Mouse (Mus musculus) kidney, postnatal 0 days (tissue): Measurements from ENCODE around the gene Prkce. TPM values are rescaled to one million over a fixed set of nuclear protein-coding genes. Genes with fewer than 3 reads are reported as not detected.

ENCODE experiments used
- ATAC-seq: fragments of 200-750 bp; cut with Nextera tagmentation; replicated peaks from 2 replicates; pipeline ENCODE4 v1.8.0; 2017; ENCODE audit warnings: low read depth, moderate number of reproducible peaks, moderate TSS enrichment, moderate library complexity; ENCODE audit not compliant: low FRiP score
- DNase-seq: peaks from one replicate; pipeline ENCODE4 v3.0.0-alpha.2; 2016; ENCODE audit warnings: low spot score
- H3K27ac ChIP-seq: fragments of 300-500 bp; sonication (generic); 2 replicates; pipeline ENCODE4 v1.5.1; 2014; ENCODE audit warnings: mild to moderate bottlenecking
- H3K27me3 ChIP-seq: fragments of 300-500 bp; sonication (generic); 2 replicates; pipeline ENCODE4 v1.6.1; 2014; ENCODE audit warnings: low read length, mixed read lengths; ENCODE audit not compliant: insufficient read depth
- H3K36me3 ChIP-seq: fragments of 300-500 bp; sonication (generic); 2 replicates; pipeline ENCODE4 v1.6.1; 2014; ENCODE audit warnings: low read length, mixed read lengths; ENCODE audit not compliant: insufficient read depth
- H3K4me1 ChIP-seq: fragments of 300-500 bp; sonication (generic); replicated peaks from 2 replicates; pipeline ENCODE4 v1.6.1; 2014; ENCODE audit warnings: antibody characterized with exemption, low read length, mixed read lengths; ENCODE audit not compliant: insufficient read depth
- H3K4me2 ChIP-seq: fragments of 300-500 bp; sonication (generic); 2 replicates; pipeline ENCODE4 v1.6.1; 2014; ENCODE audit warnings: mild to moderate bottlenecking, low read length, moderate library complexity, mixed read lengths
- H3K4me3 ChIP-seq: fragments of 300-500 bp; sonication (generic); replicated peaks from 2 replicates; pipeline ENCODE4 v1.5.1; 2014; ENCODE audit warnings: low read depth, low read length
- H3K9ac ChIP-seq: fragments of 300-500 bp; sonication (generic); 2 replicates; pipeline ENCODE4 v1.6.1; 2014; ENCODE audit warnings: low read depth, low read length
- H3K9me3 ChIP-seq: fragments of 300-500 bp; sonication (generic); replicated peaks from 2 replicates; pipeline ENCODE4 v1.6.1; 2016; ENCODE audit warnings: low read length, inconsistent platforms, mixed read lengths
- CTCF ChIP-seq: IDR thresholded peaks from 2 replicates; pipeline ENCODE4 v1.5.1; 2016; ENCODE audit warnings: antibody characterized with exemption, low read depth, mild to moderate bottlenecking, moderate library complexity
- WGBS: fragments of 180-500 bp; shearing (Covaris S2); extraction: QIAGEN DNeasy Blood & Tissue Kit; methylation state at CpG from one replicate; pipeline ENCODE4 v1.1.7; 2014; 5-methylcytosine and 5-hydroxymethylcytosine counted together
- polyA plus RNA-seq: library from polyadenylated mRNA; unstranded; fragments of >200 nt; fragmentation: Nextera tagmentation; extraction: Ambion mirVana; gene quantifications from 2 replicates; pipeline ENCODE4 v1.2.1, GENCODE M21; 2015

Prkce gene
- polyA plus RNA-seq, 1 experiment from 2014 or later: 6.0 TPM

- 56% methylated on average over 6 of the region's 6 CpGs for WGBS
- no peak for TF ChIP-seq CTCF
- H3K4me3 ChIP-seq: no peak overlapping the region
- no peak for ATAC-seq
- H3K4me1 ChIP-seq: no peaks in the 10 kb centered on the region; the same call in 1 of the 2 replicates
- H3K36me3 ChIP-seq: no peaks in the 10 kb centered on the region
- no peak for DNase-seq
- H3K4me2 ChIP-seq: no peak overlapping the region
- H3K9me3 ChIP-seq: no peaks in the 10 kb centered on the region
- no peaks in the 10 kb centered on the region for H3K27me3 ChIP-seq
- H3K27ac ChIP-seq: peak overlapping the region; percentile 13; the same call in 1 of the 2 replicates
- H3K9ac ChIP-seq: no peak overlapping the region
These were observed 404.6 kb downstream of the Prkce start for GRCm38 (mm10) chr17:86572136-86572535.

- WGBS: 34% methylated on average over 8 of the region's 8 CpGs
- H3K4me2 ChIP-seq: 0 out of 2 replicates have a peak overlapping the region, but pooled peaks have one; percentile 21
- ATAC-seq: no peak
These were observed 405.0 kb downstream of the Prkce start for GRCm38 (mm10) chr17:86572576-86572975.

GRCm38 (mm10) chr17:86573596-86574248 is 406.1 kb downstream of the Prkce start:
- ATAC-seq: no peak
- no peak overlapping the region for H3K4me2 ChIP-seq
- H3K27me3 ChIP-seq: no peaks in the 10 kb centered on the region
- H3K4me1 ChIP-seq: no peaks in the 10 kb centered on the region; the same call in 1 of the 2 replicates
- H3K9me3 ChIP-seq: no peaks in the 10 kb centered on the region
- no peak for TF ChIP-seq CTCF
- no peak overlapping the region for H3K4me3 ChIP-seq
- WGBS: 52% methylated on average over 16 of the region's 16 CpGs
- no peak overlapping the region for H3K9ac ChIP-seq
- no peak overlapping the region for H3K27ac ChIP-seq
- DNase-seq: no peak
- no peaks in the 10 kb centered on the region for H3K36me3 ChIP-seq

More at GRCm38 (mm10) chr17:86572576-86572975, 405.0 kb downstream of the Prkce start:
- Histone ChIP-seq H3K9me3 (no peaks in the 10 kb centered on the region), H3K36me3 (no peaks in the 10 kb centered on the region), H3K4me3 (no peak overlapping the region), H3K9ac (no peak overlapping the region), H3K27ac (peak overlapping the region; percentile 55; the same call in 1 of the 2 replicates), H3K4me1 (no peaks in the 10 kb centered on the region; the same call in 1 of the 2 replicates), H3K27me3 (no peaks in the 10 kb centered on the region)
- DNase-seq: peak; percentile 82
- TF ChIP-seq CTCF: no peak

- 80% methylated on average over 6 of the region's 6 CpGs for WGBS
- Histone ChIP-seq H3K4me3 (no peak overlapping the region), H3K27ac (no peak overlapping the region), H3K9ac (no peak overlapping the region), H3K9me3 (no peaks in the 10 kb centered on the region), H3K36me3 (no peaks in the 10 kb centered on the region), H3K27me3 (no peaks in the 10 kb centered on the region), H3K4me2 (no peak overlapping the region), H3K4me1 (no peaks in the 10 kb centered on the region)
- no peak for TF ChIP-seq CTCF
- ATAC-seq (no peak), DNase-seq (no peak)
These were observed 413.1 kb downstream of the Prkce start for GRCm38 (mm10) chr17:86580724-86581123.

- ATAC-seq (no peak), DNase-seq (peak; percentile 57)
These were observed 414.8 kb downstream of the Prkce start for GRCm38 (mm10) chr17:86582341-86582740.

GRCm38 (mm10) chr17:86586441-86586840 is 418.9 kb downstream of the Prkce start:
- 67% methylated on average over 5 of the region's 5 CpGs for WGBS

More at GRCm38 (mm10) chr17:86582341-86582740, 414.8 kb downstream of the Prkce start:
- no peak overlapping the region for H3K4me3 ChIP-seq
- TF ChIP-seq CTCF: no peak
- H3K9ac ChIP-seq: no peak overlapping the region
- H3K27me3 ChIP-seq: no peaks in the 10 kb centered on the region
- H3K36me3 ChIP-seq: no peaks in the 10 kb centered on the region
- no peaks in the 10 kb centered on the region for H3K4me1 ChIP-seq
- WGBS: 65% methylated on average over 4 of the region's 4 CpGs
- no peaks in the 10 kb centered on the region for H3K9me3 ChIP-seq
- H3K27ac ChIP-seq: peak overlapping the region; percentile 36; the same call in 1 of the 2 replicates
- H3K4me2 ChIP-seq: no peak overlapping the region

More at GRCm38 (mm10) chr17:86586441-86586840, 418.9 kb downstream of the Prkce start:
- Histone ChIP-seq H3K9ac (no peak overlapping the region), H3K36me3 (no peaks in the 10 kb centered on the region), H3K27me3 (no peaks in the 10 kb centered on the region), H3K4me1 (peaks cover 4% of the 10 kb centered on the region; the same call in 1 of the 2 replicates), H3K27ac (no peak overlapping the region), H3K4me2 (no peak overlapping the region), H3K4me3 (no peak overlapping the region), H3K9me3 (no peaks in the 10 kb centered on the region)
- TF ChIP-seq CTCF: no peak
- DNase-seq (no peak), ATAC-seq (no peak)
